Mouse (Mus musculus): ENCODE results near the gene Il17ra. TPM values are rescaled to one million over a fixed set of nuclear protein-coding genes. Genes with fewer than 3 reads are reported as not detected.

Il17ra gene
- polyA plus RNA-seq, 1 experiment: 10.8 TPM

DNA sequence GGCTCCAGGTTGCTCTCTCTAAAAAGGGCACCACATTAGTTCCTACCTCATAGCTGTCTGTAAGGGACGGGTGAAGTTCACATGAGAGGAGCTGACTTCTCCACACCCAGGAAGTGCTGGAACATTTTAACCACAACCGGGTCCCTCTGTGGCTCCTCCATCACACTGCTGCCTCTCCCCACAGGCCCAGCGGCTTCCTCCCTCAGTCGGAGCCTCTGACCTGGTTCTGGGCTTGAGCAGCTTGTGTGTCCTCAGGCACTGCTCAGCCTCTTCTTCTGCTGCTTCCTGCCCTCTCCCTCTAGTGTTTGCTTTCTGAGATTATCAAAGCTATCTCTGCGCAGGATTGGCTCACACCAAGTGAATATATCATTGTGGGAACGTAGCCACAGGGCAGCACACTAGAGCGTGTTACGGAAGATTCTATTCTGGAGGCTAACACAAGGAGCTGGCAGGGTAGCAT lies 23.0 kb downstream of the Il17ra start:
- H3K79me3 ChIP-seq (ENCODE audit: low read depth): no peaks in the 10 kb centered on the region
- H3K36me3 ChIP-seq (ENCODE audit: control insufficient read depth, insufficient read depth): peaks cover 17% of the 10 kb centered on the region
- no peaks in the 10 kb centered on the region for H3K79me2 ChIP-seq (ENCODE audit: control insufficient read depth, insufficient read depth)
- no peak overlapping the region for H3K4me3 ChIP-seq (ENCODE audit: insufficient read depth, poor library complexity, severe bottlenecking)
- TF ChIP-seq MAX (IDR thresholded peaks at IDR 0.05) (no peak), FOSL1 (IDR thresholded peaks at IDR 0.05; ENCODE audit: insufficient read depth, low read length, poor library complexity, severe bottlenecking) (no peak), MYOD1 (IDR thresholded peaks at IDR 0.05; ENCODE audit: control insufficient read depth, insufficient read length, low read depth) (no peak), USF1 (IDR thresholded peaks at IDR 0.05; ENCODE audit: low read depth) (no peak), MYOG (IDR thresholded peaks at IDR 0.05; ENCODE audit: control insufficient read depth, extremely low read depth, insufficient read length) (no peak), CEBPB (IDR thresholded peaks at IDR 0.05; ENCODE audit: low read depth) (no peak), CTCF (IDR thresholded peaks at IDR 0.05; ENCODE audit: control insufficient read depth, insufficient read depth, insufficient read length) (no peak)
- no peaks in the 10 kb centered on the region for H3K27me3 ChIP-seq (ENCODE audit: control insufficient read depth, insufficient read depth, insufficient read length)
- no peak overlapping the region for H3ac ChIP-seq (ENCODE audit: control insufficient read depth, insufficient read length, low read depth)

DNA sequence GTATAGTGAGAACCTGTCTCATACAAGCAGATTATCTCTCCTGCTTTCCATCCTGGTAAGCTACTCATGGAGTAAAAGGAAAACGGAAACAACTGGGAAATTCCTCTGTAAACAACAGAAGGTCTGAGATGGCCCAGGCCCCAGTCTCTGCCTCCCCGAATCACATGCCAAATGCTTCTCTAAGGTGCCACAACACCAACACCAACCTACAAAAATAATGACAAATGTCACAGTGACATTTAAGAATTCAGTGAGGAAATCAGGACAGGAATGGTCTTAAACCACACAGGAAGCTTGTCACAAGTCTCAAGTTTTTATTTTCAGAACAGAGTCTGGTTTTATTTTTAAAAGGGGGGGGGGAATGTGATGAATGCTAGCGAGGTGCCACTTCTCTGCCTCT lies 25.6 kb downstream of the Il17ra start:
- no peak overlapping the region for H3K4me3 ChIP-seq (ENCODE audit: insufficient read depth, poor library complexity, severe bottlenecking)
- no peaks in the 10 kb centered on the region for H3K79me3 ChIP-seq (ENCODE audit: low read depth)
- TF ChIP-seq USF1 (IDR thresholded peaks at IDR 0.05; ENCODE audit: low read depth) (no peak), CTCF (IDR thresholded peaks at IDR 0.05; ENCODE audit: control insufficient read depth, insufficient read depth, insufficient read length) (no peak), FOSL1 (IDR thresholded peaks at IDR 0.05; ENCODE audit: insufficient read depth, low read length, poor library complexity, severe bottlenecking) (no peak), CEBPB (IDR thresholded peaks at IDR 0.05; ENCODE audit: low read depth) (no peak)
- no peak overlapping the region for H3ac ChIP-seq (ENCODE audit: control insufficient read depth, insufficient read length, low read depth)
- H3K79me2 ChIP-seq (ENCODE audit: control insufficient read depth, insufficient read depth): no peaks in the 10 kb centered on the region
- peaks cover 16% of the 10 kb centered on the region for H3K27me3 ChIP-seq (ENCODE audit: control insufficient read depth, insufficient read depth, insufficient read length)
- peaks cover 6% of the 10 kb centered on the region for H3K36me3 ChIP-seq (ENCODE audit: control insufficient read depth, insufficient read depth)

DNA sequence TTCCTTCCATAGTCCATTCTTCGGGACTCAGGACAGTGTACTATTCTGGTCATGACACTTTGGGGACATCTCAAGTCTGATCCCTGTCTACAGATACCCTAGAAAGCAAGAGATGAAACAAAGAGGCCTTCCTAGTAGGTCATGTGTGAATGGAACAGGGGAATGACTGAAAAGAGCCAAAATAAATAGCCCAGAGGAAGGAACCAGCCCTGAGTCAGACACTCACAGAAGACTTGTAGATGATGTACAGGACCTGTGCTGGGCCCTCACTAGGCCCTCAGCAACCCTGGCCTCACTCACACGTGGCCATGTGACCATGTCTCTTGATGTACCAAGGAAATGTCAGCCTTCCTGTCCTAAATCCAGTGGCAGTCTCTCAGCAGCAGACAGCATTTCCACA lies 26.4 kb downstream of the Il17ra start:
- no peaks in the 10 kb centered on the region for H3K79me2 ChIP-seq (ENCODE audit: control insufficient read depth, insufficient read depth)
- no peak overlapping the region for H3K4me3 ChIP-seq (ENCODE audit: insufficient read depth, poor library complexity, severe bottlenecking)
- no peaks in the 10 kb centered on the region for H3K79me3 ChIP-seq (ENCODE audit: low read depth)
- peaks cover 22% of the 10 kb centered on the region for H3K27me3 ChIP-seq (ENCODE audit: control insufficient read depth, insufficient read depth, insufficient read length)
- H3K36me3 ChIP-seq (ENCODE audit: control insufficient read depth, insufficient read depth): no peaks in the 10 kb centered on the region
- no peak for TF ChIP-seq MYOD1 (IDR thresholded peaks at IDR 0.05; ENCODE audit: control insufficient read depth, insufficient read length, low read depth)
- TF ChIP-seq CTCF (IDR thresholded peaks at IDR 0.05; ENCODE audit: control insufficient read depth, insufficient read depth, insufficient read length): no peak
- no peak for TF ChIP-seq MYOG (IDR thresholded peaks at IDR 0.05; ENCODE audit: control insufficient read depth, extremely low read depth, insufficient read length)
- no peak for TF ChIP-seq FOSL1 (IDR thresholded peaks at IDR 0.05; ENCODE audit: insufficient read depth, low read length, poor library complexity, severe bottlenecking)
- no peak for TF ChIP-seq CEBPB (IDR thresholded peaks at IDR 0.05; ENCODE audit: low read depth)
- no peak for TF ChIP-seq MAX (IDR thresholded peaks at IDR 0.05)
- TF ChIP-seq USF1 (IDR thresholded peaks at IDR 0.05; ENCODE audit: low read depth): no peak
- H3ac ChIP-seq (ENCODE audit: control insufficient read depth, insufficient read length, low read depth): no peak overlapping the region

DNA sequence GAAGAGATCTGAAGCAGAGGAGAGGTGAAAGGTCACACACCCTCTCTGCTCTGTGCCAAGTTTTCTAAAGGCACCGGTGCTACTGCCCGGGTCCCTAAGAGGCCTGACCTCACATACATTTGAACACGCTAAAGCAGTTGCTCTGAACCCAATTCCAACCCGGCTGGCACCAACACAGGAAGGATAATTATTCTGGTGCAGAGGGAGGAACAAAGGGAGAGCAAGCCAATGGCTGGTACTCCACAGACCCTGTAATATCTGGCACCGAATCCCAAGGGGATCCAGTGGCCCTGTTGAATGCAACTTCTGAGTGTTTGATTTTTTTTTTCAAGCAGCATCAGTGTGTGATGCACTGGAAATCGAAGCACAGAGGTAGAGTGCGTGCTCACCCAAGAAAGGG lies 28.0 kb downstream of the Il17ra start:
- H3K36me3 ChIP-seq (ENCODE audit: control insufficient read depth, insufficient read depth): no peaks in the 10 kb centered on the region
- no peak for TF ChIP-seq CEBPB (IDR thresholded peaks at IDR 0.05; ENCODE audit: low read depth)
- no peak for TF ChIP-seq CTCF (IDR thresholded peaks at IDR 0.05; ENCODE audit: control insufficient read depth, insufficient read depth, insufficient read length)
- no peak for TF ChIP-seq MAX (IDR thresholded peaks at IDR 0.05)
- no peak for TF ChIP-seq MYOD1 (IDR thresholded peaks at IDR 0.05; ENCODE audit: control insufficient read depth, insufficient read length, low read depth)
- no peak for TF ChIP-seq USF1 (IDR thresholded peaks at IDR 0.05; ENCODE audit: low read depth)
- TF ChIP-seq FOSL1 (IDR thresholded peaks at IDR 0.05; ENCODE audit: insufficient read depth, low read length, poor library complexity, severe bottlenecking): no peak
- TF ChIP-seq MYOG (IDR thresholded peaks at IDR 0.05; ENCODE audit: control insufficient read depth, extremely low read depth, insufficient read length): no peak
- H3K27me3 ChIP-seq (ENCODE audit: control insufficient read depth, insufficient read depth, insufficient read length): peaks cover 22% of the 10 kb centered on the region
- H3ac ChIP-seq (ENCODE audit: control insufficient read depth, insufficient read length, low read depth): no peak overlapping the region
- H3K79me2 ChIP-seq (ENCODE audit: control insufficient read depth, insufficient read depth): no peaks in the 10 kb centered on the region
- no peaks in the 10 kb centered on the region for H3K79me3 ChIP-seq (ENCODE audit: low read depth)
- H3K4me3 ChIP-seq (ENCODE audit: insufficient read depth, poor library complexity, severe bottlenecking): no peak overlapping the region

DNA sequence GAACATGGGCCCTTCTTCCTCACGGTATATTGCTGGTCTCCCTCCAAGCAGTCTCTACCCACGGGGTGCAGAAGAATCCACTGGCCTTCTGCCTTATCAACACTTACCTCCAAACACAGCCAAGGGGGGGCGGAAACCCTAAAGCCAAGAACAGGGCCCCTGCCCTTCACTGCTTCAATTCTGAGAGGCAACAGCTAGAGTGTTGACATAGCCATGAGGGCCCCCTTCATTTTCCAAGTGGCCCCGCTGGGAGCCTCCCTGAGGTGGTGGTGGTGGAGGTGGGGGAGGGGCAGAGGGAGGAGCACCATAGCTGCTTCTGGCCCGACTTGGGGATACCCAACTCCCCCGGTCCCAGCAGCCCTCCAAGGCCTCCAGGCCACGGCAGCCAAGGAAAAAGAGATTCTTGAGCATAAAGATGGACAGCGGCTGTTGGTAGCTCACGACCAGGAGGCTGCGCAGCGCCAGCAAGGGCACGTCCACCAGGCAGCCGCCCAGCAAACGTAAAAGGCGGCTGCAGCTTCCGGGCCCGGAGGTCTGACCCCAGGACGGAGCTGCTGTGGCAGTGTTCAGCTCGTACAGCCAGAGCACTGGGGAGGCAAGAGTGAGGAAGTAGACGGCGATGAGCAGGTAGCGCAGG lies 28.9 kb downstream of the Il17ra start:
- H3K4me3 ChIP-seq (ENCODE audit: insufficient read depth, poor library complexity, severe bottlenecking): no peak overlapping the region
- H3ac ChIP-seq (ENCODE audit: control insufficient read depth, insufficient read length, low read depth): no peak overlapping the region
- no peak for TF ChIP-seq MAX (IDR thresholded peaks at IDR 0.05)
- no peak for TF ChIP-seq MYOD1 (IDR thresholded peaks at IDR 0.05; ENCODE audit: control insufficient read depth, insufficient read length, low read depth)
- no peak for TF ChIP-seq FOSL1 (IDR thresholded peaks at IDR 0.05; ENCODE audit: insufficient read depth, low read length, poor library complexity, severe bottlenecking)
- TF ChIP-seq MYOG (IDR thresholded peaks at IDR 0.05; ENCODE audit: control insufficient read depth, extremely low read depth, insufficient read length): no peak
- TF ChIP-seq CEBPB (IDR thresholded peaks at IDR 0.05; ENCODE audit: low read depth): no peak
- no peak for TF ChIP-seq USF1 (IDR thresholded peaks at IDR 0.05; ENCODE audit: low read depth)
- no peak for TF ChIP-seq CTCF (IDR thresholded peaks at IDR 0.05; ENCODE audit: control insufficient read depth, insufficient read depth, insufficient read length)
- peaks cover 22% of the 10 kb centered on the region for H3K27me3 ChIP-seq (ENCODE audit: control insufficient read depth, insufficient read depth, insufficient read length)
- H3K79me3 ChIP-seq (ENCODE audit: low read depth): no peaks in the 10 kb centered on the region
- no peaks in the 10 kb centered on the region for H3K79me2 ChIP-seq (ENCODE audit: control insufficient read depth, insufficient read depth)
- no peaks in the 10 kb centered on the region for H3K36me3 ChIP-seq (ENCODE audit: control insufficient read depth, insufficient read depth)

Measured in C2C12 (cell line).